Comparison of ENCODE assay signal across 23 mouse cellular contexts in genomic region chr16:86388128-86388527, GRCm38 (mm10).
"Had no signal": no experiment of that assay in that cellular context is flagged by ENCODE, and none has a peak within 500 bp of the region (broad histone marks: within the 10 kb centered on the region; RNA-seq: fewer than 3 reads in every experiment).

No protein-coding gene starts in this region.

- DNase-seq: gastrocnemius, adult 2 months; gastrocnemius, postnatal 10 days; gastrocnemius, postnatal 25 days; heart, adult 18-20 months; heart, postnatal 10 days; heart, postnatal 4 days; kidney, adult 11 months; kidney, adult 8-10 months; kidney, postnatal 14 days; kidney, postnatal 36 days; layer of hippocampus, adult 9-11 months; layer of hippocampus, postnatal 36 days; left cerebral cortex, postnatal 4 days had no signal

- ATAC-seq: hindbrain, embryonic 16.5 days; inflammation-experienced regulatory T-cells, adult 6 months; liver, embryonic 12.5 days had no signal

- H3K9me3 ChIP-seq: heart, embryonic 10.5 days; heart, embryonic 12.5 days; hindbrain, embryonic 10.5 days; hindbrain, embryonic 13.5 days; limb, embryonic 13.5 days; limb, embryonic 15.5 days; liver, embryonic 12.5 days had no signal

- H3K27me3 ChIP-seq: heart, embryonic 12.5 days; hindbrain, embryonic 13.5 days; limb, embryonic 13.5 days; limb, embryonic 15.5 days; liver, embryonic 12.5 days had no signal

- H3K27ac ChIP-seq: gastrocnemius, adult 2 months; heart, embryonic 10.5 days; hindbrain, embryonic 10.5 days; hindbrain, embryonic 13.5 days; limb, embryonic 13.5 days; limb, embryonic 15.5 days; liver, embryonic 12.5 days; liver, embryonic 14.5 days had no signal

- H3K4me1 ChIP-seq: heart, embryonic 10.5 days; heart, embryonic 12.5 days; hindbrain, embryonic 10.5 days; hindbrain, embryonic 13.5 days; limb, embryonic 13.5 days; limb, embryonic 15.5 days; liver, embryonic 12.5 days had no signal

- H3K9ac ChIP-seq: heart, embryonic 12.5 days; hindbrain, embryonic 13.5 days; limb, embryonic 13.5 days; limb, embryonic 15.5 days; liver, embryonic 12.5 days; liver, embryonic 14.5 days had no signal

- H3K36me3 ChIP-seq: heart, embryonic 10.5 days; heart, embryonic 12.5 days; hindbrain, embryonic 10.5 days; hindbrain, embryonic 13.5 days; limb, embryonic 13.5 days; limb, embryonic 15.5 days; liver, embryonic 12.5 days had no signal

- H3K4me3 ChIP-seq: gastrocnemius, adult 2 months; heart, embryonic 10.5 days; heart, embryonic 12.5 days; hindbrain, embryonic 10.5 days; hindbrain, embryonic 13.5 days; limb, embryonic 13.5 days; limb, embryonic 15.5 days; liver, embryonic 12.5 days had no signal

- H3K4me2 ChIP-seq: heart, embryonic 12.5 days; hindbrain, embryonic 13.5 days; limb, embryonic 13.5 days; limb, embryonic 15.5 days; liver, embryonic 12.5 days had no signal
